Mouse (Mus musculus) kidney, adult 2 months (tissue): ENCODE measurements around the gene Lrrc32.

Source experiments
- CTCF ChIP-seq: fragments of 200-500 bp; conservative IDR thresholded peaks from 2 replicates; pipeline ENCODE4 v1.5.1; 2011; ENCODE audit warnings: low read depth, mild to moderate bottlenecking, control low read depth, low read length, moderate library complexity, mixed read lengths; ENCODE audit not compliant: insufficient read depth, insufficient read length
- POLR2A ChIP-seq: fragments of 200-500 bp; IDR thresholded peaks from one replicate; pipeline ENCODE4 v1.6.1; 2011; ENCODE audit warnings: low read depth, low read length, control low read depth

DNA sequence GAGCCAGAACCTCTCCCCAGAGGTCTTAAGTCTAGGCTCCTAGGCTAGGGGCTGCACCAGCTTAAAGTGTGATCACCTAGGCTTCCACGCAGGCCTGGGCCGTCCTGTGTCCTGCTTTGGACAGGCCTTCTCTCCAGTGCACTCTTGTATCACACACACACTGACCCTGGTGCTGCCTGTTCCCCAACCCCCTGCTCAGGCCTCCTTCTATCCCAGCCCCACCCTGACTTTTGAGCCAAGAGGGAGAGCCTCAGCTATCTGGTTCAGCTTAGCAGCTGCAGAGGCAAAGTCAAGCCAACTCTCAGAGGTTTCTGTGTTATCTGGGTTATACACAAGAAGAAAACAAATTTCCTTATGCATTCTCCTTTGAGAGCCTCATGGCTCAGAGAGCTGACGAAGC, 11.4 kb downstream of the Lrrc32 start:
- no peak for TF ChIP-seq CTCF
- TF ChIP-seq POLR2A: no peak
